Mouse (Mus musculus): ENCODE results near the gene Mill2.
"Not testable (repeated sequence)": the region's sequence is repeated elsewhere in the genome, so short reads cannot be mapped to it uniquely, and the experiment has no call there.

Gene Mill2

GRCm38 (mm10) chr7:18839865-18840264 lies at the start of gene Mill2:
TSS of gene Mill2 (plus strand) at chr7:18839966.
- peak in 1 of 2 experiments; percentile 2 for DNase-seq (ENCODE audit: low spot score in 2 of 2)

GRCm38 (mm10) chr7:18790671-18791070 lies 49.1 kb upstream of the Mill2 start:
- DNase-seq (ENCODE audit: low spot score in 2 of 2): not testable (repeated sequence)

- no peak for DNase-seq (ENCODE audit: low spot score in 2 of 2)
Observed at GRCm38 (mm10) chr7:18798420-18798819, 41.3 kb upstream of the Mill2 start, which contains the start of gene Psg19. TSS of gene Psg19 (minus strand) at chr7:18798520.

- no peak for DNase-seq (ENCODE audit: low spot score in 2 of 2)
Observed at GRCm38 (mm10) chr7:18799129-18799528, 40.6 kb upstream of the Mill2 start.

GRCm38 (mm10) chr7:18803526-18803925 lies 36.2 kb upstream of the Mill2 start:
- no peak for DNase-seq (ENCODE audit: low spot score in 2 of 2)

- DNase-seq (ENCODE audit: low spot score in 2 of 2): no peak
Observed at GRCm38 (mm10) chr7:18818301-18818700, 21.5 kb upstream of the Mill2 start.

GRCm38 (mm10) chr7:18821507-18821906 lies 18.3 kb upstream of the Mill2 start, which contains the start of gene Psg17:
TSS of gene Psg17 (minus strand) at chr7:18821607.
- DNase-seq (ENCODE audit: low spot score in 2 of 2): no peak

- no peak for DNase-seq (ENCODE audit: low spot score in 2 of 2)
Observed at GRCm38 (mm10) chr7:18827792-18828546, 11.8 kb upstream of the Mill2 start.

- no peak for DNase-seq (ENCODE audit: low spot score in 2 of 2)
Observed at GRCm38 (mm10) chr7:18828592-18828991, 11.2 kb upstream of the Mill2 start.

GRCm38 (mm10) chr7:18829545-18829944 lies 10.2 kb upstream of the Mill2 start:
- no peak for DNase-seq (ENCODE audit: low spot score in 2 of 2)

- no peak for DNase-seq (ENCODE audit: low spot score in 2 of 2)
Observed at GRCm38 (mm10) chr7:18832298-18832697, 7.5 kb upstream of the Mill2 start.

- DNase-seq (ENCODE audit: low spot score in 2 of 2): peak; percentile 1 to 17
Observed at GRCm38 (mm10) chr7:18840386-18841173, 814 bp downstream of the Mill2 start.

GRCm38 (mm10) chr7:18841174-18841567 lies 1.4 kb downstream of the Mill2 start:
- DNase-seq (ENCODE audit: low spot score in 2 of 2): no peak

- no peak for DNase-seq (ENCODE audit: low spot score in 2 of 2)
Observed at GRCm38 (mm10) chr7:18844811-18845210, 5.0 kb downstream of the Mill2 start.

GRCm38 (mm10) chr7:18848395-18848794 lies 8.6 kb downstream of the Mill2 start:
- DNase-seq (ENCODE audit: low spot score in 2 of 2): no peak

GRCm38 (mm10) chr7:18858310-18858916 lies 18.6 kb downstream of the Mill2 start:
- no peak for DNase-seq (ENCODE audit: low spot score in 2 of 2)

- DNase-seq (ENCODE audit: low spot score in 2 of 2): no peak
Observed at GRCm38 (mm10) chr7:18862801-18863200, 23.0 kb downstream of the Mill2 start.

GRCm38 (mm10) chr7:18868491-18868890 lies 28.7 kb downstream of the Mill2 start:
- DNase-seq (ENCODE audit: low spot score in 2 of 2): no peak

GRCm38 (mm10) chr7:18871031-18871430 lies 31.3 kb downstream of the Mill2 start, which contains the start of gene Pglyrp1:
TSS of gene Pglyrp1 (plus strand) at chr7:18871331.
- DNase-seq (ENCODE audit: low spot score in 2 of 2): not testable (repeated sequence)

GRCm38 (mm10) chr7:18872014-18872802 lies 32.4 kb downstream of the Mill2 start:
- no peak for DNase-seq (ENCODE audit: low spot score in 2 of 2)

- DNase-seq (ENCODE audit: low spot score in 2 of 2): no peak
Observed at GRCm38 (mm10) chr7:18872816-18873215, 33.0 kb downstream of the Mill2 start.

Data from frontal cortex, postnatal 36 days (tissue).